14 mouse cellular contexts compared by ENCODE assay signal in the genomic region with DNA sequence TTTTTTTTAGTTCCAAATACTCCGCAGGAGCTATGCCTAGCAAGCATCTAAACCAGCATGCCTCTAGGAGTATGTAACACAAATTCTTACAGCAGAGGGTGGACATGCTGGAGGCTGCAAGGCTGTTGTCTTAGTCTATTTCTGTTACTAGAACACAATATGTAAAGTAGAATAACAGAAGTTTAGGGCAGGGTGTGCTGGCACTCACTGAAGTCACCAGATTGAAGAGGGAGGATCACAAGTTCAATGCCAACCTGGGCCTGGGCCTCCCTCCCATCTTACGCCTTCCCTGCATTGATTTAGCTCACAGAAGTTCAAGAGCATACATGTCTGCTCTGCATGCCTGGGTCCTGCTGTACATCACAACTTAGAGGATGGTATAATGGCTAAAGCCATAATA.
DNase-seq lines count a peak whose midpoint lies in the region.
"Had no signal": no experiment of that assay in that cellular context is flagged by ENCODE, and none has a peak within 500 bp of the region (broad histone marks: within the 10 kb centered on the region; RNA-seq: fewer than 3 reads in every experiment).

No protein-coding gene starts in this region.

- peak; percentile 15 to 40 for DNase-seq in frontal cortex, postnatal 36 days (ENCODE audit: low spot score in 2 of 2)
- DNase-seq in frontal cortex, adult 2 months (ENCODE audit: extremely low spot score in 1 of 2, low spot score in 1 of 2), result no peak
- peak; percentile 62 for DNase-seq in layer of hippocampus, adult 9-11 months
- DNase-seq in layer of hippocampus, adult 9-10 months (ENCODE audit: low spot score), result no peak
- peak; percentile 63 for DNase-seq in brain, adult 2 months (ENCODE audit: low read depth, low spot score)
- DNase-seq in telencephalon, adult 2 months (ENCODE audit: low read depth, low spot score), result peak; percentile 56
- DNase-seq: adrenal gland, adult 2 months; adrenal gland, postnatal 14 days; cerebellum, adult 11-12 months; cerebellum, adult 8-10 months; cerebellum, postnatal 36 days; embryo, embryonic 11 days; gastrocnemius, postnatal 25 days; heart, adult 2 months had no signal

Comparison
In these comparisons a context has a peak if more than half of its experiments do, and no peak if none do; other contexts are left out.
1. DNase-seq: peak in frontal cortex, postnatal 36 days (2 of 2), layer of hippocampus, adult 9-11 months (single experiment), brain, adult 2 months (single experiment) and telencephalon, adult 2 months (single experiment); none in frontal cortex, adult 2 months (0 of 2) and layer of hippocampus, adult 9-10 months (single experiment).